Mouse (Mus musculus) E14TG2a.4 (cell line): ENCODE results near the gene Kcna6.

Source experiments
- CTCF ChIP-seq: conservative IDR thresholded peaks from 2 replicates; pipeline ENCODE4 v1.5.1; 2014; ENCODE audit warnings: low read length
- NANOG ChIP-seq: IDR thresholded peaks from 2 replicates; pipeline ENCODE4 v1.6.1; 2014; ENCODE audit warnings: borderline replicate concordance, low read length, mixed read lengths
- POU5F1 ChIP-seq: IDR thresholded peaks from 2 replicates; pipeline ENCODE4 v1.6.1; 2014; ENCODE audit warnings: low read length, borderline replicate concordance

- TF ChIP-seq CTCF (no peak), POU5F1 (no peak), NANOG (no peak)
Measured at GRCm38 (mm10) chr6:126766552-126766951, 26.1 kb upstream of the Kcna6 start.
